Mouse (Mus musculus): ENCODE results near the gene Cacna2d3. TPM values are rescaled to one million over a fixed set of nuclear protein-coding genes. Genes with fewer than 3 reads are reported as not detected.

The Cacna2d3 gene
- polyA plus RNA-seq, 1 experiment: not detected

DNA sequence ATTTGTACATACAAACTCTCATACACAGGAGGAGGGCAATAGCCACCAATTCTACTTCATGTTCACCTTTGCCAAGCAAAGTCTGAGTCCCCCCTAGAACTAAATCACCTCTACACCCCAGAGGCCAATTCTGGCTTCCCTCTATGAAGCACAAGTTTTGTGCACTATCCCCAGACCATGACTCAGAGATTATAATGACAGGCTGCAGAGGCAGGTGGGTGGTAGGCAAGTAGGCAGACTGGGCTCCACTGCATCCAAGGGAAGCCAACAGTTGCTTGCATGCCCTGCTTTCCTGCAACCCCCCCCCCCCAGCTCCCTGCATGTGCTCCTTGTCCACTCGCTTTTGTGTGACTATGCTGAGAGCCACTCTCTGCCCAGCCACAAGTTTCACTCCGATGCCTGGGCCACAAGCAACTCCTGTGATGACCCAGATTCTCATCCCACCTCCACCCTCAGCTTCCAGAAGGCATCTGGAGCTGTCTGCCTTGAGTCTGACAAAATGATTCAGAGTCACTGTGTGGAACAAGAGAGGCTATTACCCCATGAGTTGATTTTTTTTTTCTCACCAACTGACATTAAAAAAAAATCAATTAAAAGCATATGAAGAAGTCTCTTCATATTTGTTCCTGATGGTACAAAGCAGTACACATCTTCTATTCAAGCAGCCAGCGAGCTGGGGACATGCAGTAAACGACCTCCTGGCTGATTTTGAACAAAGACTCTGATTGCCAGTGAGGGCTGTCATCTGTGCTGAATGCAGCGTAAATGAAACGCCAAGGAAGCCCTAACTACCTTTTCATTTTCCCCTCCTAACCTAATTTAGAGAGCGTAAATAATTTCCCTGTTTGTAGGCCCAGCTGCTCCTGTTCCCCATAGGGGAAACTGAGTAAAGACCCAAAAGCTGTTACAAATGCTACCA, 201.7 kb downstream of the Cacna2d3 start:
- H3K4me1 ChIP-seq: no peaks in the 10 kb centered on the region
- H3K36me3 ChIP-seq (replicated peaks; ENCODE audit: low read length): no peaks in the 10 kb centered on the region
- H3K27me3 ChIP-seq (replicated peaks): no peaks in the 10 kb centered on the region
- peaks cover 22% of the 10 kb centered on the region for H3K9me3 ChIP-seq
- TF ChIP-seq GATA1 (IDR thresholded peaks at IDR 0.05; ENCODE audit: borderline replicate concordance, low read length): no peak
- TF ChIP-seq FLI1 (IDR thresholded peaks at IDR 0.05; ENCODE audit: low read length): no peak
- H3K4me3 ChIP-seq (replicated peaks): no peak overlapping the region

DNA sequence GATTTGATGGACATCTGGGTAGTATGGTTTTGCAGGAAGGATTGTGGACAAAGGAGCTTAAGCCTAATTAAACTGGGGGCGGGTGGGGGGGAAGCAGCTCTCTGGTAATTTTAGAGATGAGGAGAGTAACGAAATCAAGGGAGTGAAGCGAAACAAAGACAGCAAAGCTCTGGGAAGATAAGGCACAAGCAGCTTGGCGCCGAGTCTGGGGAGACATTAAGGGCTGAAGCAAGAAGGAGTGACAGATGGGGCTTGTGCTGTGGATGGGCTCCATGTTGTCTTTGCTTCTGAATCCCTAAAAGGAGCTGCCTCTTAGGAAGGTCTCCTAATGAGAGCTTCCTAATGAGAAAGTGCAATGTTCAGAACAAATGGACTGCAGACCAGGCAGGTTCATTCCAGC, 219.0 kb downstream of the Cacna2d3 start:
- H3K4me1 ChIP-seq: no peaks in the 10 kb centered on the region
- H3K27me3 ChIP-seq (replicated peaks): no peaks in the 10 kb centered on the region
- peaks cover 12% of the 10 kb centered on the region; the same call in 1 of the 2 replicates for H3K9me3 ChIP-seq
- no peak overlapping the region for H3K4me3 ChIP-seq (replicated peaks)
- TF ChIP-seq GATA1 (IDR thresholded peaks at IDR 0.05; ENCODE audit: borderline replicate concordance, low read length) (no peak), FLI1 (IDR thresholded peaks at IDR 0.05; ENCODE audit: low read length) (no peak)
- no peaks in the 10 kb centered on the region for H3K36me3 ChIP-seq (replicated peaks; ENCODE audit: low read length)

DNA sequence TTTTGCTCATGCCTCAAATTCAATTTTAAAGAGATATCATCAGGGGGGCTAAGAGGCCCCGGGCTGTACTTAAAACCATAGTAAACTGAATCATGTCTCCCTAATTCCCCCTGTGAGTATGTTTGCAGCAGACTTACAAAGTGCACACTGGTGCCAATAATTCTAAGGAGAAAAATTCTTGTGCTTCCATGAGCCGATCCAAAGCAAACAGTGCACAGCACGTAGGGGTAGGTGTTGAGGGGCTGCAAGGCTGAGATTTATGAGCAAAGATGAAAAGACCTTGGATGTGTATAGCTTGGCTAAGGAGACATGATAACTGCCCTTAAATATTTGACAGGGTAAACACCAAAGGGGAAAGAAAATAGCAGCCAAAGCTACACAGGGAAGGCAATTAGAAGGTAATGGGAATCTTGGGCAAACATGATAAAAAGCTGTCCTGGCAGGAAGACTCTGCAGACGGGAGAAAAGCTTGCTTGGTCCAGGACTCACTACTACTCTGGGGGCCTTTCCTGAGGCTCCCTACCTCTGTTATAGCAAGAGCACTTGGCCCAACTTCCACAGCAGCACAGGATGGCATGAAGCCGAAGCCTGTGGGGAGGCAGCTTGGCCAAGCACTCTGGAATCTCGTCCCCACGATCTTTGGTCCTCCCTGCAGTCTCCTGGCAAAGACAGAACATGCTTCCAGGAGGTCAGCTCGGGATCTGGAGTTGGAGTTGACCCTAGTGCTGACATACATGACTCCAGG, 222.9 kb downstream of the Cacna2d3 start:
- Histone ChIP-seq H3K36me3 (replicated peaks; ENCODE audit: low read length) (no peaks in the 10 kb centered on the region), H3K9me3 (peaks cover 18% of the 10 kb centered on the region; the same call in 1 of the 2 replicates), H3K4me1 (no peaks in the 10 kb centered on the region), H3K4me3 (replicated peaks) (no peak overlapping the region), H3K27me3 (replicated peaks) (no peaks in the 10 kb centered on the region)
- TF ChIP-seq FLI1 (IDR thresholded peaks at IDR 0.05; ENCODE audit: low read length) (no peak), GATA1 (IDR thresholded peaks at IDR 0.05; ENCODE audit: borderline replicate concordance, low read length) (no peak)

DNA sequence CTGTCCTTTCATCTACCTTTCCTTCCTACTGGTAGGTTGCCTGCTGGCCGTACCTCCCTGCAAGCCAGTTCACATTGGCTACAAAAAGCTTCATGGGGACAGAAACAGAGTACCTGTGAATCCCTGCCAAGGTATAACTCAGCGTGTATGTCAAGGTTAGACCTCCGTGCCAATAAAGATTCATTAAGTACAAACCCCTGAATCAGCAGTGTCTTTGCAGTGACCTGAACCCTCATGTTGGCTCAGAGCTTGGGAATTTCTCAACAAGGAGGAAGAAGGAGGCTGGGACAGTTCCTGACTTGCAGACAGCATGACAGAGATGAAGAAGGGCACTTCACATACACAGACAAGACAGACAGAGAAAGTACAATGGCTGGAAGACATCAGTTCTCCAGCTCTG, 225.1 kb downstream of the Cacna2d3 start:
- H3K9me3 ChIP-seq: peaks cover 20% of the 10 kb centered on the region
- no peaks in the 10 kb centered on the region for H3K4me1 ChIP-seq
- H3K4me3 ChIP-seq (replicated peaks): no peak overlapping the region
- H3K36me3 ChIP-seq (replicated peaks; ENCODE audit: low read length): no peaks in the 10 kb centered on the region
- H3K27me3 ChIP-seq (replicated peaks): no peaks in the 10 kb centered on the region
- TF ChIP-seq FLI1 (IDR thresholded peaks at IDR 0.05; ENCODE audit: low read length) (no peak), GATA1 (IDR thresholded peaks at IDR 0.05; ENCODE audit: borderline replicate concordance, low read length) (no peak)

DNA sequence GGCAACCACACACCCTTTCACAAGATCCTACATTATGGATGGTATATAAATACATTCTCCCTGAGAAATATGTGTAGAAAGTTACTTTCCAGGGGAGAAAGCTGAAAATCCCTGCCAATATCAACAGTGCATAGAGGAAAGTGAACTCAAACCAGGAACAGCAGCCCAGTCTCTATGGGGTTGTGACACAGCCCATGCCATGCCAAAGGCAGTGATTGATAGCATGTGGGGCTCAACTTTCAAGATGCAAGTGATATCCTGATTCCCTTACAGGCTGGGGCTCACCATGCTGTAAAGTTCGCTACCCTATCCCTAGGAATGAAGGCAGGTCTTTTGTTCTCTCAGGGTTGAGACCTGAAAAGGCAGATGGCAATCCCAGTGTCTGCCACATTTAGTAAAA, 229.9 kb downstream of the Cacna2d3 start:
- Histone ChIP-seq H3K9me3 (peaks cover 16% of the 10 kb centered on the region), H3K36me3 (replicated peaks; ENCODE audit: low read length) (no peaks in the 10 kb centered on the region), H3K4me3 (replicated peaks) (no peak overlapping the region), H3K4me1 (no peaks in the 10 kb centered on the region), H3K27me3 (replicated peaks) (no peaks in the 10 kb centered on the region)
- TF ChIP-seq GATA1 (IDR thresholded peaks at IDR 0.05; ENCODE audit: borderline replicate concordance, low read length): no peak
- no peak for TF ChIP-seq FLI1 (IDR thresholded peaks at IDR 0.05; ENCODE audit: low read length)

DNA sequence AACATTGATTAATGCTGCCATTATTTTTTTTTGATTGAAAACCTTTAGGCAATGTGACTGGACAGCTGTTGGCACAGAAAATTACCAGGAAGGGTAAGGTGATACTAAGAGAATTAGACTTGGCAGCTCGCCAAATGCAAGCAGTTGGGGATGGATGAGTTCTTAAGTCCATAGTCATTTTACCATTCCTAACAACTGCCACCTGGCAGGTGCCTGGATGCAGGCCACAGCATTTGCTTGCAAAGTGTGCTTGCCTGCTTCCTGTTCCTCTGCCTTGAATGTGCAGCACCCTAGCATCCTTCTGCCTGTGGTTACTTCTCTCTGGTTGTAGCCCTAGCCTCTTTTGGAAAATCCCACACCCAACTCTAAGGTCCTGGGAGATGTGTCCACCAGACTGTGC, 236.2 kb downstream of the Cacna2d3 start:
- Histone ChIP-seq H3K36me3 (replicated peaks; ENCODE audit: low read length) (no peaks in the 10 kb centered on the region), H3K4me1 (no peaks in the 10 kb centered on the region), H3K27me3 (replicated peaks) (no peaks in the 10 kb centered on the region), H3K9me3 (peaks cover 6% of the 10 kb centered on the region; the same call in 1 of the 2 replicates), H3K4me3 (replicated peaks) (no peak overlapping the region)
- TF ChIP-seq FLI1 (IDR thresholded peaks at IDR 0.05; ENCODE audit: low read length) (no peak), GATA1 (IDR thresholded peaks at IDR 0.05; ENCODE audit: borderline replicate concordance, low read length) (no peak)

DNA sequence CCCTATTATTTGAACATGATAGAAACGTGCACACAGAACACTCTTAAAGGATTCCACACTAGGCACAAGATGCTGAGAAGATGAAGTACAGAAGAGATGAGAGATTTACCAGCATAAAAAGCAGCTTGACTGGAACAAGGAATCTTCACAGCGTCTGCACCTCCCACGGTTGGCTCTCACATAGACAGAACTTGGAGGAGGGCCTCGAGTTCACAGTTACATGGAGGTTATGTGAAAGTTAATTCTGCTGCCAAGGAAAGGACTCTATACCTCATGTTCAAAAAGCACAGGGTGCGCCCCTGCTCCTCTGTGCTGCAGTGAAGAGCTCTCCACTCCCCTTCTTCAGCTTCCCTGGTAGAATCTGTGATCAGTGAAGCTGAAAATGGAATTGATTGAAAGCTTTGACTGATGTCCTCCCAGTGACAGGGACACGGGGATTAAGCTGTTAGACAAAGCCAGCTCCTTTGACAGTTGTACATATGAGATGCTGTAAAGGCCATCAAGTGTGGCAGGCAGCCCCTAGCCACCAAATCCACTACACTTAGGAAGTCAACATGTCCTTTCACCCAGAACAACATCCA, 243.2 kb downstream of the Cacna2d3 start:
- no peak overlapping the region for H3K4me3 ChIP-seq (replicated peaks)
- no peaks in the 10 kb centered on the region for H3K4me1 ChIP-seq
- TF ChIP-seq GATA1 (IDR thresholded peaks at IDR 0.05; ENCODE audit: borderline replicate concordance, low read length) (no peak), FLI1 (IDR thresholded peaks at IDR 0.05; ENCODE audit: low read length) (no peak)
- peaks cover 8% of the 10 kb centered on the region; the same call in 1 of the 2 replicates for H3K9me3 ChIP-seq
- H3K27me3 ChIP-seq (replicated peaks): no peaks in the 10 kb centered on the region
- no peaks in the 10 kb centered on the region for H3K36me3 ChIP-seq (replicated peaks; ENCODE audit: low read length)

DNA sequence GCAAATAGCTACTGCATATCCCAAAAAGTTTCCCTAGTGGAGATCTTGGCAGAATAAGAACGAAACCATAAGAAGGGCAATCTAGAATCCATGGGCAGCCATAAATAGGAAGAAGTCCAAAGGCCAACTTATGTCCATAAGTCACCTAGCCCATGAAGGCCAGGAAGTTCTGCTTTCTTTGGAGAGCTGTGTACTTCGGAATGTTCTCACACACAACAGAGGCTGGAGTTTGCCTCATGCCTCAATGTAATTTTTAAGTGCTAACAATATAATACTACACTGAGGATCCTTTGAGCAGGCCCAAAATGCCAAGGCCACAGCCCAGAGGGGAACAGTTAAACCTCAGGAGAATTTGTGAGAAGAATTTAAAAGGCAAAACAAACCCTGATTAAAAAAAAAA, 257.4 kb downstream of the Cacna2d3 start:
- Histone ChIP-seq H3K4me1 (no peaks in the 10 kb centered on the region), H3K4me3 (replicated peaks) (no peak overlapping the region), H3K27me3 (replicated peaks) (no peaks in the 10 kb centered on the region), H3K9me3 (peaks cover 6% of the 10 kb centered on the region; the same call in 1 of the 2 replicates), H3K36me3 (replicated peaks; ENCODE audit: low read length) (no peaks in the 10 kb centered on the region)
- TF ChIP-seq GATA1 (IDR thresholded peaks at IDR 0.05; ENCODE audit: borderline replicate concordance, low read length) (no peak), FLI1 (IDR thresholded peaks at IDR 0.05; ENCODE audit: low read length) (no peak)

DNA sequence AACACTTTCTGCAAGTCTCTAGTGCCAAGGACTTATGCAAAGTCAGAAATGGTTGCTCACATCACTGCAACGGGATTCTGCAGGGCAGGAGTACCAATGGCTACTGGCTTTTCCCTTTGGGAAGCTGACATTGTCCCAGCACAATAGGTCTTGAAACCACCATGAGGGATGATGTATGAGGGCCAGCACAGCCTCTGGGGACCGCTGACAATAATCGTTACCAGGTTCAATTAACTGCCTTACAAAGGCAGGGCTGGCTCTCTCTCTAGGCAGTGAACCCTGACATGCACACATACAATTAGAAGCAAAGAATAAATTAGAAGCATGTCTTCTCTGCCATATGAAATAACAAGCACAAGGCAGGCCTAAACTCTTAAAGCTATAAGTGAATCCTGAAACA, 272.5 kb downstream of the Cacna2d3 start:
- TF ChIP-seq GATA1 (IDR thresholded peaks at IDR 0.05; ENCODE audit: borderline replicate concordance, low read length): no peak
- TF ChIP-seq FLI1 (IDR thresholded peaks at IDR 0.05; ENCODE audit: low read length): no peak
- Histone ChIP-seq H3K9me3 (0 out of 2 replicates have a peak, but pooled peaks cover 5% of the 10 kb centered on the region), H3K4me1 (no peaks in the 10 kb centered on the region), H3K4me3 (replicated peaks) (no peak overlapping the region), H3K36me3 (replicated peaks; ENCODE audit: low read length) (no peaks in the 10 kb centered on the region), H3K27me3 (replicated peaks) (no peaks in the 10 kb centered on the region)

All from megakaryocyte, embryonic 14.5 days (primary cell).